Mouse (Mus musculus) large intestine, adult 2 months (tissue): Measurements from ENCODE around the gene Tfap4. TPM values are rescaled to one million over a fixed set of nuclear protein-coding genes. Genes with fewer than 3 reads are reported as not detected.

ENCODE experiments used
- DNase-seq: peaks from one replicate; pipeline ENCODE4 v3.0.0-alpha.2; 2012; ENCODE audit warnings: low read depth, low spot score
- WGBS: fragments of 180-500 bp; shearing (Covaris S2); methylation state at CpG from one replicate; pipeline ENCODE4 v1.1.7; 2018; 5-methylcytosine and 5-hydroxymethylcytosine counted together
- polyA plus RNA-seq: library from polyadenylated mRNA; depleted of rRNA; stranded (reverse); fragments of >200 nt; gene quantifications from 2 replicates; pipeline ENCODE4 v1.2.3, GENCODE M21; 2012

Tfap4 gene
- polyA plus RNA-seq, 1 experiment, result 13.2 TPM

DNA sequence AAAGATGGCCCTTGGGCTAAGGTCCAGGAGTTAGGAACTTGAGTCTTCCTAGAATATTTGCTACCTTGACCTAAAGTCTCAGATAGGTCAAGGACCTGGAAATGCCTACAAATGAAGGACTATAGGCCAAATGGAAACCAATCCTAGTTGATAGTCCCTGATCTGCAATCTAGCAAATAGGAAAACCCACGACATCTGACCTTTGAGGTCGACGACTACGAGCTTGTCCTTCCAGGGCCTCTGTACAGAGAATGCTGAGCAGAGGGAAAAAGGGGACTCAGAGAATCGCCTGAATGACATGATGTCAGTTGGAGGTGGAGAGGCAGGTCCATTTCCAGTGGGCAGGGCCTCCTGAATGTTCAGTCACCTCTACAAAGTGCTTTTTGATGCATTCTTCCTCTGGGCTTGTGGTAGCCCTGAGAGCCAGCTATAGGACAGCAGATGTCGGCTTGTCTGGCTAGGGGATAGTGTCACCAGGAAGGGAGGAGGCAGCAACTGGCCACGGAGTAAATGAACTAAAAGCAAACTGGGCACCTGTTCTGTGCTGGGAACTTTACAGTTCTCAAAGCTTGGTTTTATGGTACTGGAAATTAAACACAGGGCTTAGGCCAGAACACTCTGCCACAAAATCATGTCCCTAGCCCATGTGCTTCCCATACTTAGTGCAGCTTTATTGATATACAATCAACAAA is 36.2 kb downstream of the Tfap4 start:
- 58% methylated on average over 7 of the region's 7 CpGs for WGBS
- no peak for DNase-seq

DNA sequence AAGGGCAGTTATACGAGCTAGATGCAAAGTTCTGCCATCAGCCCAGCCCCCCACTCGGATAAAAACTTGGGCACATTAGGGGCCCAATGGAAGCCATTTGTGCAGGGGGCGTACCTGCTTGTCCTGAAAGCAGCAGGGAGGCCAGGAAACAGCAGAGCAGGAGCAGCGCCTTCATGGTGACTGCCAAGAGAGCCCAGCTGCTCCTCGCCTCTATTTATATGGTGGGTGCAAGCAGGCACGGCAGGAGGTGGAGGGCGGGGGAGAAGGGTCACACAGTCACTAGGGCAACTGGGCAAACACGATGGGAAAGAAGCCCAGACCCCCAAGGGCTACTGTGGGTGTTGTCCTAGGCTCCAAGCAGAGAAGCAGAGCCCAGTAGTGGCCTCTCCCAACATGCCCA is 36.8 kb downstream of the Tfap4 start:
- WGBS, result 67% methylated on average over 8 of the region's 8 CpGs
- no peak for DNase-seq

DNA sequence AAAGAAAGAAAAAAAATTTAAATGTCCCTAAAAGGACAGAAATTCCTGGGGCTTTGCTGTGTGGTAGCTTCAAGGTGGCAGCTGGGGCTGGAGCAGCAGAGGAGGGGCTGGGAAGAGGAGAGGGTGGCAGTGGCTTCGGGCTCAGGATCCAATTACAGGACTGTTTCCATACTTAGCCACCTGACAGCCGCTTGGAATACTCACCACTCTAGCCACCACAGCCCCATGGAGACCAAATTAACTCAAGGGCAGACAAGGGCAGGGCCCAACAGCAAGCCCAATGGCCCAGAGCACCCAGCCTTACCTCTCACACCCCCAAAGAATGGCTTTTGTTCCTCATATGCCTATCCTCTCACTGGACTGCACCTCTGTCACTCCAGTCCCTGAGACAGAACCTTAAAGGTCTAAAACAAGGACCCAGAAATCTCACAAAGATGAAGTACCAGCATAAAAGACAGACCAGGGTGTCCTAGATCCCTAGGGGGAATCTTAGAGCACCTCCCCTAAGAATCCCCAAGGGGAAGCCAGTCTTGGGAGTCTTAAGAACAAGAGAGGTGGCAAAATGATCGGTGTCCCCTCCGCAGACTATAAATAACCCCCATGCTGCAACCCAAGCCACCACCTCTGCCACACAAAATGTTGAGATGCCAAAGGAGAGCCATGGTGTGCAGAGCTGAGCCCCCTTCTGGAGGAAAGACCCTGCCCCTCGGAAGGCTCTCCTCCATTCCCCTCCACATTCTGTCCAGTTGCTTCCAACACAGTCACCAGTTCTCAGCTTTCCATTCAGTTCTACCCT is 37.7 kb downstream of the Tfap4 start:
- no peak for DNase-seq
- WGBS, result 79% methylated on average over 5 of the region's 5 CpGs

DNA sequence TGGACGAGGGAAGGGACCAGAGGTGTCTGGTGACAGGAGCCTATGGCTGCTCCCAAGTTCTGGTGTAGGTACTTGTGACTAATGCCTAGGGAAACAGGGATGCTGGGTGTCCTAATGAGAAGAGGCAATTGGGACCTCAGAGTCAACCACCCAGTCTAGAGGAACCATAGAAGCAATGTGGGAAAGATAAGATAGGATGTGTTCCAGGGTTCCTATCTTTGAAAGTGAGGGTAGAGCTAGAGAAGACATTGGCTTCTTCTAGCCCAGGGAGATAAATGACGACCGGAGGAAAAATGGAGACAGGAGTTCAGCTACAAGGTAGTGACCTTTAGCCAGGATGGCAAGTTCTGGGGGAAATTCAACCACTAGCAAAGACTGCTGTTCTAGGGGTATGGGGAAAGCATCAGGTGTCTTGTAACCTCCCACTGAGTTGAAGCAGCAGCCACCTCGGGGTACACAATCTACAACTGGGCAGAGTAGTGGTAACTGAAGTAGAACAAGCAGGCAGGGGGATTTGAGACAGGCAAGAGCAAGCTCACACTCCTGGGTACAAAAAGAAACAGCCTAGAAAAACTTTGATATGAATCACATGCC is 38.5 kb downstream of the Tfap4 start:
- 82% methylated on average over 4 of the region's 4 CpGs for WGBS
- DNase-seq, result no peak

DNA sequence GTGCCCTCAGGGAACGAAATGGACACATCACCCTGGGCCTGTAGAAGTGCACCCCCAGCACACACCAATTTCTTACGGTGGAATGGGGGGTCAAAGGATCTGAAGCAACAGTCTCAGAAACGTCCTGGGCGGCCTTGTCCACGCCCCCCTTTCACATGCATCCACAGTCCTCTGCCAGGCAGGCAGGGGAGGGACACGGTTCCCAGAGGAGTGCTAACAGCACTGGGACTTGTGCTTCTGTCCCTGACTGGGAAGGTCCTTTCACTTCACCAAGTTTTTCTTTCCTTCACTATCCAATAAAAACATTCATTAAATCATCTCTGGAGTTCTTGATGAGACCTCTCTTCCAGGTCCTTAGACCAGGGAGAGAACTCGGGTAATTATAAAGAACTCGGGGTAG is 39.0 kb downstream of the Tfap4 start:
- WGBS, result 74% methylated on average over 8 of the region's 8 CpGs
- DNase-seq, result no peak

DNA sequence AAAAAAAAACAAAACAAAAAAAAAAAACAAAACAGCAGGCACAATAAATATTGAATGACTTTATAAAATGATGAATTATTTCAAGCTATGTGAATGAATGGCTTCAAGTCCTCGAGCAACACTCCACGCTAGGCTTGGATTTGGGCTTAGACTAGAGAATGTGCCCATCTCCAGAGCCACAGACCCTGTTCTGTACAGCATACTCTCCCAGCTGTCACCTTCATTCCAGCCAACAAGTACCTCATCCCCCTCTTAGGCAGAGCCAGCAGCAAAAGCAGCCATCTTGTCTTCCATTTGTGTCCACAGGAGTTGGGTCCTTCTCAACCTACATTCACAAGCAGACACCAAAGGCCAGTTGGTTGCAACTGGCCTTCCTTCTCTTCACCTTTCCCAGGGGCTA is 39.8 kb downstream of the Tfap4 start:
- 93% methylated on average over 2 of the region's 2 CpGs for WGBS
- no peak for DNase-seq

DNA sequence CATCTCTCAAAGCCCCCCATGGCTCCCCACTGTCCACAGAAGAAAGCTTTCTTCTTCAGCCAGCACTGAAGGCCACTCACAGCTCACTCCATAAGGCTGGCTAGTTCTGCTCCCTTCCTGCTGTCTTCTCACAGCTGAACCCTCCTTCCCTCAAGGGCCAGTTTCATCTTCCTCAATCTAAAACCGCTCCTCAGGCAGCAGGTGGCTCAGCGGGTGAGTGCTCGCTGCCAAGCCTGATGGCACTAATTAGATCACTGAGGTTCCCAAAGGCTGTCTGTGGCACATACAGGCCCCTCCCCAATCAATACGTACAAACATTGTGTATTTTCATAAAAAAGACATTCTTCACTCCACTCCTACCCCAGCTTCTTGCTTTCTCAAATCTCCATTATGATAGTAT is 40.5 kb downstream of the Tfap4 start:
- WGBS, result 46% methylated on average over 4 of the region's 4 CpGs
- no peak for DNase-seq

DNA sequence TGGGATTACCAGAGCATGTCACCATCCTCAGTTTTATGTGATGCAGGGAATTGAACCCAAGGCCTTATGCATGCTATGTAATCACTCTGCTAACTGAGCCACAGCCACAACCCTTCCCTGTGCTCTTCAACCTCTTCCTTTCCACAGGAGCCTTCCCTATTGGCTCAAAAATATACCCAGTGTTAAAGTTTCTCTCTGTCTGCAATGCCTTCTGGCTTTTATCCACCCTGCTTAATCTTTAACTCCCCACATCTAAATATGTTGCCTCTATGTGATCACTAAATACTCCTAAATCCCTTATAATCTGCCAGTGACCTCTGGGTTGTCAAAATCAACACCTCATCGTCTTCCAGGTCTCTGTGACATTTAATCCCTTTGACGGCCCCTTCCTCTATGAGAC is 41.7 kb downstream of the Tfap4 start:
- 73% methylated on average over 2 of the region's 2 CpGs for WGBS
- DNase-seq, result no peak

DNA sequence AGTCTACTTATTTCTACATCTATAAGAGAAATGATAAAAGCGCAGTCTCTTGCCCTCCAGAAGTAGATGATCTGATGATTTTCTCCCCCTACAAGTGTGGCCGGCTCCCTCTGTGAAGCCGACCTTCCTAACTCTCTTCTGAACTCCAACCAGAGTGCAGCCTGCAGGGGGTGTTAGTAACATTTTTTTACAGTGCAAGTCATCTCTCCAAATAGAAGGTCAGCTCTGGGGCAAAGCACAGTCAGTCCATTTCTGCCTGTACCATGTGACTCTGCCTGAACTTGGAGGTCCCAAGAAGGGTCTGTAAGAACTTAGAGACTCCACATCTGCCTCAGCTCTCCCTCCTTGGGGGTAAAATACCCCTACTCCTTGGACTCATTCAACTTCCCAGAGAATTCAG is 45.3 kb downstream of the Tfap4 start:
- WGBS, result 80% methylated on average over 3 of the region's 3 CpGs
- DNase-seq, result no peak

DNA sequence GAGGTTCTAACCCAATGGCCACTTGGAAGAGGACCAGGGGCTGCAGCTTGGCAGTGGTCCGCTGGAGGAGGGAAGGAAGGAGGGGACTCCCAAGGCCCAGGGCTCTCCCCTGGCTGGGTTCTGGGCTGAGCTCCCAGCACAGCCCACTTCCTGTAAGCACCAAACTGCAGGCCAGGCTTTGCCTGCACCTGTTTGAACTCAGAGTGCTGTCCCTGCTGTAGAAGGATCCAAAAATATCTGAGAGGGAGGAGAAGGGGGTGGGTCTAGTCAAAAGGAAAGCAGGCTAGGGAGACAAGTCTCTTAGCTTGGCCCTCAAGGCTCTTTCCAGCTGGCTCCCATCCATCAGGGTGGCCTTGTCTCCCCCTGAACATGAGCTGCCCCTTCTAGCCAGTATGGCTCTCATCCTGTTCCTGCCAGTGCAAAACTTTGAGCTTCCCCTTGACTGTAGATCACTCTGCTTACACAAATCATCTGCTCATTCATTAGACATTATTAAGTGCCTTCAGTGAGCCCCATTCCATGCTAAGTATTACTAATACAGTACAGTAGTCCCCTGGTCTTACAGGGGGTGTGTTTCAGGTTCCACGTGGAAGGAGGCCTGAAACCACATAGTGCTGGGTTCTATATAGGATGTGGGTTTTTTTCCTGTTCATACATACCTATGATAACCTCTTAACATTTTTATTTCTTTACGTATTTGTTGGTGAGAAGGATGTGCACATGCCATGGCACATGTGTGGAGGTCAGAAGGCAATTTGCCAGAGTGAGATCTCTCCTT is 46.8 kb downstream of the Tfap4 start:
- 65% methylated on average over 3 of the region's 3 CpGs for WGBS
- DNase-seq, result no peak

DNA sequence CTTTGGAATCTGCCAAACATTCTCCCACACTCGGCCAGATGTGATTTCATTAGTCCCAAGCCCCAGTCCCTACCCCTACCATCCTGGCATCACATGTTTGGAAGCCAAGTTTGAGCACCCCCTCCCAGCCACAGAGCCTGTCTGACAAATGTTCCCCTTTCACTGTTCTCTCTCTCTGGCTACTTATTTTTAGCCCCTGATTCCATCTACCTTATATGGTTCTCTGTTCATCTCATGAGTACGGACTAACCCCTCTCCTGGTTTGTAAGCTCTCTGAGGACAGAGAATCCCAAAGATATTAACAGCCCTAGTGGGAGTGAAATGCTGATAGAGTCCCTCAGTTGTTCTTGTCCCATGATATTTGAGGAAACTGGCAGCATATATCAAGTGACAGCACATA is 48.3 kb downstream of the Tfap4 start:
- no peak for DNase-seq
- WGBS, result 73% methylated on average over 2 of the region's 2 CpGs

DNA sequence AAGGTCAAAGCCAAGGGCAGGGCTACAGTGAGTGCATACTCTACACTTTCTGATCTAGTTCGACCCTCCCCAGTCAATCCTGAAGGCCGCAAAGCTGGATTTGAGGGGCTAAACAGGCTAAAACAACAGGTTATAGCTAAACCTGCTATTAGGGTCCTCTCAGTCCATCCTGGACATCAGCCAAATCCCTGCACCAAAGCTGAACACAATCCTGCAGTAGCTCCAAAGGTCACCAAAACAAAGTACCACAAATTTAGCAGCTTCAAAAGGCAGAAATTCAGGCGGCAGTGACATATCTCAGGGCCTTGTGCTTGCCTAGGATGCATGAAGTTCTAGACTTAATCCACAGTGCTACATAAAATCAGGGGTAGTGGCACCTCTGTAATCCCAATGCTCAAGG is 53.5 kb downstream of the Tfap4 start:
- no peak for DNase-seq
- 77% methylated on average over 3 of the region's 3 CpGs for WGBS

DNA sequence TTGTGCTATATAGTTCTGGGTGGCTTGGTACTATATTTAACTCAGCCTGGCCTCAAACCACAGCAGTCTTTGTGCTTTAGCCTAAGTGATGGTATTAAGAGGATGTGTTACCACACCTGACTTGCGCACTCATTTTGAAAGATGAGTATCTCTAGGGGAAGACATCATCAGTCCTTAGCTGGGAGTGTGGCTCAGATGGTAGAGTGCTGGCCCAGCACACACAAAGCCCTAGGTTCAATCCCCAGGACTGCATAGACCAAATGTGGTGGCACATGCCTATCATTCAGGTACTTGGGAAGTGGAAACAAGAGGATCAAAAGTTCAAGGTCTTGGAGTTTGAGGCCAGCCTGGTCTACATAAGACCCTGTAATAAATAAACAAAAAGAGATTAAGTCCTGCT is 56.2 kb downstream of the Tfap4 start:
- WGBS, result 90% methylated on average over 1 of the region's 1 CpGs
- no peak for DNase-seq

DNA sequence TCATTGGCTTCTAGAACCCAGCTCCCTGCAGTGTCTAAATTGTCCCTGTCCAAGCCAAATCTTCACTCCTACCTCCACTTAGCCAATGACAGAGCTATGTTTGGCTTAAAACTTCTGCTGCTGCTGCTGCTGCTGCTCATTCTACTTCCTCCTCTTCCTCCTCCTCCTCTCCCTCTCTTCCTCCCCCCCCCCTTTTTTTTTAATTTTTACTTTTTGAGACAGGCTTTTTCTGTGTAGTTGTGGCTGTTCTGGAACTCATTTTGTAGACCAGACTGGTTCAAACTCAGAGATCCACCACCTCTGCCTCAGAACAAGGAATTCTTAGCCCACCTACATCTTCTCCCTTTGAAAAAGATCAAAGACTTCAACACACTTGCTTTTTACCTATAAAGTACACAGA is 57.1 kb downstream of the Tfap4 start:
- no peak for DNase-seq

DNA sequence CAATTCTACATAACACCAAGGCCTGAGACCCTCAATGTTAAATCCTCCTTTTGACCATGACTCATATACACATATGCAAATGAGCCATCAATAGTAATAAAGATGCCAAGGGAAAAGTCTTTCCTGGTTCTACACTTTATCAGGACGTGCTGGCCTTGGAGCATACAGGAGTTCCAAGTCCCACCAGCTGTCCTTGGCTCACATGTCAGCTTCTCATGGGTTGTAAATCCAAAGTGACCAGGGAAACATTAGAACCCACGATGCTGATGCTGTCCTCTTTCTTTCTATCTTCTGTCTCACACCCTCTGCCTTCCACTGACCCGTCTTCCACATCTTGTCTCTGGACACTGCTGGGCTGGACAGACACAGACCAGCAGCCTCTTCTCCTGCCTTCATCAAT is 58.0 kb downstream of the Tfap4 start:
- DNase-seq, result no peak
- 63% methylated on average over 3 of the region's 3 CpGs for WGBS

DNA sequence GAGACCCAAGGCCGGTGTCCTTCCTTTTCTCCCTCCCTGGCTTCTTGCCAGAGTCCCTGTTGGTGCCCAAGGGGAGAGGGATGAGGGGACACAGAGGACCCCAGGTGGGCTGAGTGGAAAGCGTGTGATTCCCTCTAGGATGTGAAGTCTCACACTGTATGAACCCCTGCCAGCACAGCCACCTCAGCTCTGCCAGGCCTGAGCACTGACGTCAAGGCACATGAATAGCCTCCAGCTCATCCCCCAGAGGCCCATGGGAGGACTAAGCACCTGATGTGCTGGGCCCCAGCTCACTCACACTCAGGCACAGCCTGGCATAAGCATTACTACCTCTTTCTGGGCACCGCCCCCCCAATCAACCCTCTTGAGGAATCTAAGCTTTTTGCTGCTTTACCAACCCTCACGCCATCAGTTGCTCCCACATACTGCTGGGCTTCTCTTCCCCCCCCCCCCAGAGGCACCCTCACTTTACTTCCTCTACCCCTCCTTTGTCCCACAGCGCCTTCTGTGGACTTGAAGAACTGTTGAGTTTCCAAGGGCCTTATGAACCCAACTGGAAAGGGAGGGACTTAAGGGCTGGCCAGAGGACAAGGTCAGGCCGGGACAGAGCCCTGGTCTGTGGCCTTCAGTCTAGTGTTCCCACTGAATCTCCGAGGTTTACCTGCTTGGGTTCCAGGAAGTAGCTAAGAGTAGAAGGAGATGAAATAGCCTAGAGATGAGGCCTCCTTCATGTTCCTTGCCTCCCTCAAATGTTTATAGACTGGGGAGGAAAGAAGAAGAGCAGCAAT is 58.9 kb downstream of the Tfap4 start:
- DNase-seq, result no peak

DNA sequence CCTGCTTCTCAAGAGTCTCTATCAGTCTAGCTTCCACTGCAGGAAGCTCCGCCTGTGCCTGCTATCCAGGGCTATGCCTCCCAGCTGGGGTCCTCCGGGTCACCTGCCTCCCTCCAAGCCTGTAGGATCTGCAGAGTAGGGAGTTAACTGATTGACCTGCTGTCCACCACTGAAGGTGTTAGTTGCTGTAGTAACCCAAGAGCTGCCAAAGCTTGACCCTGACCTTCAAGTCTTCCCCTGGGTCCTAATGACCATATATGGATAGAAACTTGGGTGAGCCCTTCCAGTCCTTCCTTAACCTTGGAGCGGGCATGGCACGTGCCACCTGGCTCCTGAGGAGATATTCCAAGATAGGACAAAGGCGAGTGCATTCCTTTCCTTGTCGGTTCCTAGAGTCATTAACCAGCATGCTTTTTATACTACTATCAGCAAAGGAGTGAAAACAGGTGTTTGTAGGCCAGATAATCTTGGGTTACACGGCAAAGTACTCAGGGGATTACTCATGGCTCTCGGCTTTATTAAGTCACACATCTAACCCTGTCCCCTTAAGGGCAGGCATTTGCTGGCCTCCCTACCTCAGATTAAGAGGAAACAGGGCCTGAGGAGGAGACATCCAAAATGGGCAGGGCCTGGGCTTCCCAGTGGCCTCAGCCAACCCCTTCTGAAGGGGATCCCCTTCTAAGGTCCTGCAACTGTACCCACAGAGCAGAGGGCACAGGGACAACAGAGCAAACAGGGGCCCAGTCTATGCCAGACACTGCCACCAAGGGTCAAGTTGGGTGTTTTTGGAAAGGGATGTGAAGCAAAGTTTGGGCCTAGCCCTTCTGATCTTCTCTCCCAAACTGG is 61.7 kb downstream of the Tfap4 start:
- DNase-seq, result no peak
- WGBS, result 45% methylated on average over 8 of the region's 8 CpGs

More for the DNA sequence above, 58.9 kb downstream of the Tfap4 start:
- WGBS, result 82% methylated on average over 8 of the region's 8 CpGs

DNA sequence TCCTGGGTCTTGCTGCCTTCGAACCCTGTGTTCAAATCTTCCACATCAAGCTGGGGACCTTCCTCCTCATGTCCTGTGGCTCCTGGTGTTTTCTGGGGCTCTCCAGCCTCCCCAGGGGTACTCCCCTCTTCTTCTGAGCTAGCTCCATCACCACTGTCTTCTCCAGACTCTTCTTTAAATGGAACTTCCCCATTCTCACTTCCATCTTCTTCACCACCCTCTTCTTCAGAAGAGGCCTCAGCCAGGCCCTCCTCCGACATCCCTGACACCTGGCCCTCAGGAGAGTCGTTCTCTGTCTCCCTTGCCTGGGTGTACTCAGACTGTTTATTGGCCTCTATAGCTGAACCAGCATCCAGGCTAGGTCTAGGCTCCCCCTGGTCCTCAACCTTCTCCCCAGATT is 63.2 kb downstream of the Tfap4 start:
- WGBS, result 84% methylated on average over 3 of the region's 3 CpGs
- no peak for DNase-seq

DNA sequence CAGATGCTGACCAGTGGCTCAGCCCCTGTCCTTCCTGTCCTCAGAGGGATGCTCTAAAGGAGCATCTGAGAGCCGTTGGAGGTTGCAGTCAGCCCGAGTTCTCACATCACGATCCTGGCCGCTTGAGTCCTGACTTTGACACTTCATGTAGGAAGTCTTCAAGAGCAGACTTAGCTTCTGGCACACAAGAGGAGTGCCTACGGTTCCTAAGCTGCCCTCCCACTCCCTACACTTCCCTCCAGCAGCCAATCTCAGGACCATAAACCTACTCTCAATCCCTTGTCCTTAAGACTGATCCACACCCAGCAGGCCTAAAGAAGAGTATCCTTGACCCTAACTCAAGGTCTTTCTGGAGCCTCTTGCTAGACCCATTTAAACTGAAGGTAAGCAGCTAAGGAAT is 63.8 kb downstream of the Tfap4 start:
- no peak for DNase-seq

More for the DNA sequence above, 63.8 kb downstream of the Tfap4 start:
- WGBS, result 80% methylated on average over 5 of the region's 5 CpGs
